Mouse (Mus musculus) ES-E14 (cell line): ENCODE data around the gene Lrrn4cl.
A peak's percentile ranks its signal among the peaks of the same experiment; 100 is the strongest.
"Not testable (repeated sequence)": the region's sequence is repeated elsewhere in the genome, so short reads cannot be mapped to it uniquely, and the experiment has no call there.

Experiments
- CHD2 ChIP-seq: IDR thresholded peaks from 2 replicates; pipeline ENCODE4 v1.6.1; 2014; ENCODE audit warnings: mild to moderate bottlenecking, low read depth, low read length, inconsistent platforms
- HCFC1 ChIP-seq: IDR thresholded peaks from 2 replicates; pipeline ENCODE4 v1.6.1; 2012; ENCODE audit warnings: low read length, inconsistent platforms, borderline replicate concordance; ENCODE audit not compliant: insufficient read depth
- MAFK ChIP-seq: IDR thresholded peaks from 2 replicates; pipeline ENCODE4 v1.6.1; 2014; ENCODE audit warnings: mild to moderate bottlenecking, low read depth, low read length, inconsistent platforms; ENCODE audit not compliant: insufficient read depth
- ZC3H11A ChIP-seq: IDR thresholded peaks from 2 replicates; pipeline ENCODE4 v1.6.1; 2012; ENCODE audit warnings: low read depth, mild to moderate bottlenecking, inconsistent platforms, low read length, borderline replicate concordance
- ZNF384 ChIP-seq: IDR thresholded peaks from 2 replicates; pipeline ENCODE4 v1.6.1; 2012; ENCODE audit warnings: low read depth, low read length, inconsistent platforms

DNA sequence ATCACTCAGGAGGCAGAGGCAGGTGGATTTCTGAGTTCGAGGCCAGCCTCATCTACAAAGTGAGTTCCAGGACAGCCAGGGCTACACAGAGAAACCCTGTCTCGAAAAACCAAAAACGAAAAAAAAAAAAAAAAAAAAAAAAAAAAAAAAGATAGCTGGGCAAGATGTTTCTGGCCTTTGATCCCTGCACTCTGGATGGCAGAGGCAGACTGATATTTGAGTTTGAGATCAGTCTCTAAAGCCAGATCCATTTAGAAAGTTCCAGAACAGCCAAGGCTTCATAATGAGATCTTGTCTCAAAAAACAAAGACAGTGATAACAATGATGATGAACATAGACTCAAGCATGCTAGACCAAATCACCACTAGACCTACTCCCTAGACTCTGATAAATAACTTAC, 19.8 kb downstream of the Lrrn4cl start:
- not testable (repeated sequence) for TF ChIP-seq CHD2, HCFC1, ZC3H11A, MAFK
- peak; percentile 80 for TF ChIP-seq ZNF384
